Mouse (Mus musculus) frontal cortex, adult (tissue): Measurements from ENCODE around the gene Kif5a.
A peak's percentile ranks its signal among the peaks of the same experiment; 100 is the strongest.
"Not testable (repeated sequence)": the region's sequence is repeated elsewhere in the genome, so short reads cannot be mapped to it uniquely, and the experiment has no call there.

Experiments used
- ATAC-seq: cut with Nextera tagmentation; 2 replicates; pipeline ENCODE4 v1.9.2; 2017; ENCODE audit warnings: mild to moderate bottlenecking, moderate library complexity, mixed read lengths; ENCODE audit not compliant: low TSS enrichment

Kif5a gene

GRCm38 (mm10) chr10:127262548-127263398, at the start of gene Kif5a:
Kif5a (minus strand) TSS chr10:127263348.
- ATAC-seq = peak; percentile 30

- no peak for ATAC-seq
Observed at GRCm38 (mm10) chr10:127312858-127313257, 49.7 kb upstream of the Kif5a start.

DNA sequence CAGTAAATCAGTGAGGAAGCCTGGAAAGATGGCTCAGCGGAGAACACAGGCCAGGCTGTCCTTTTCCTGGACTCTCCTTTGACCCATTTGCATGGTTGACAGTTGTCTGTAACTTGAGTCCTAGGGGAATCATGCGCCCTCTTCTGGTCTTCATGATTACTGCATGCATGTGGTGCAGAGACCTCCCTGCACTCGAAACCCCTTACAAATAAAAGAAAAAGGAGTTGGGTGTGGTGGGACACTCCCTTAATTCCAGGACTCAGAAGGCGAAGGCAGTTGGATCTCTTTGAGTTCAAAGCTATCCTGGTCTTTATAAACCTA, 49.2 kb upstream of the Kif5a start:
- ATAC-seq = peak; percentile 60

DNA sequence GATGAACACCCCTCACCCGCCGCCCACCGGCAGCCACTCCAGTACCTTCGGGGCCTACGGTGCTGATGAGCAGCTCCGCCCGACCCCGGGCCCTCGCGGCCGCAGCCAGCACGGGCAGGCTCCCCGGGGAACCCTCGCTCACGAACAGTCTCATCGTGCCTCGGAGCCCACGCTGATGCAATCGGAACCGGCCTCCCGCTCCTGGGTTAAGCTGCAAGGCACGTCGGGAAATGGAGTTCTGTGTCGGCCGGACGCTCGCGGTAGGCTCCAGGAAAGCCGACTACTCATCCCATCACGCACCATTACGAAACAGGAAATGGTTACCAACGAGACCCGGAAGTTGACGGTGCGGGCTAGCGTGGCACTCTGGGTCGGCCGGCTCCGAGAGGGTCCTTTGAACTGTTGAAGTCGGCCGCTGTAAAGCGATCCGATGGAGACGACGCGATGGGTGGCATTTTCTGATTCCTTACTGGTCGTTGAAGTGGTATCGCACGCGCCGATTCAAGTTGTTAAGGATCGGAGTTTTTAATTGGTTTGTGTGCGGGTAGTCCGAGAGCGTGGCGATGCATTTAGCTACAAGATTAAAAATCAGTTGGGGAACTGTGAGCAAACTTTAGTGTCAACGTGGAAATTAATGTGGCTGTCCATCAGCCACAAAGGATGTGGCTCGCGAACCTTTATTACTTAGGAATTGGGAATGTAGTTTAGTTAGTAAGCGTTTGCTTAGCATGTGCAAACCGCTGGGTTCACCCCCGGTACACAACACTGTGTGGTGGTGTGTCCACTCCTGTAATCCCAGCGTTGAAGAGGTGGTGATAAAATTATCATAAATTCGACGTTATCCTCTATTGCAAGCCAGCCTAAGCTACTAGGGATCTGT, 48.6 kb upstream of the Kif5a start, which contains the start of gene Mars:
Mars (minus strand) TSS at position 311 of the 880 bp plus-strand sequence.
- ATAC-seq = peak; percentile 98

GRCm38 (mm10) chr10:127310523-127311475, 47.7 kb upstream of the Kif5a start:
- ATAC-seq = 0 out of 2 replicates have a peak, but pooled peaks have one; percentile 1

GRCm38 (mm10) chr10:127309167-127309566, 46.0 kb upstream of the Kif5a start:
- ATAC-seq = not testable (repeated sequence)

DNA sequence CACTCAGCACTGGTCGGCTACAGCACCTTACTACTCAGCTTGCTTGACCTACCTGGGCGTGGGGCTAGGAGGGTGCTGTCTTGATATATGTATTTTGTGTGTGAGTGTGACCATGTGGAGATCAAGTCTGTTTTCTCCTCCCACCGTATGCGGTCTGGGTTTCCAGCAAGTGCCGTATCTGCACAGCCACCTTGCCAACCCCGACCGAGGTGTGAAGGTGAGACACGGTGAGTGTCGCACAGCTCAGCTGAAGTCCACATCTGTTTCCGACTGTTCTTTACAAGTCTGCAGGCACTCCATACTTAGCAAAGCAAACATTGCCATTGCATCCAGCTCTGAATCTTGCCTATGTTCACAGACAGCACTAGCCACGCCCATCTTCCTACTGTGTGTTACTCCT, 40.0 kb upstream of the Kif5a start:
- ATAC-seq = no peak

- ATAC-seq = no peak
Observed at GRCm38 (mm10) chr10:127300361-127300760, 37.2 kb upstream of the Kif5a start.

DNA sequence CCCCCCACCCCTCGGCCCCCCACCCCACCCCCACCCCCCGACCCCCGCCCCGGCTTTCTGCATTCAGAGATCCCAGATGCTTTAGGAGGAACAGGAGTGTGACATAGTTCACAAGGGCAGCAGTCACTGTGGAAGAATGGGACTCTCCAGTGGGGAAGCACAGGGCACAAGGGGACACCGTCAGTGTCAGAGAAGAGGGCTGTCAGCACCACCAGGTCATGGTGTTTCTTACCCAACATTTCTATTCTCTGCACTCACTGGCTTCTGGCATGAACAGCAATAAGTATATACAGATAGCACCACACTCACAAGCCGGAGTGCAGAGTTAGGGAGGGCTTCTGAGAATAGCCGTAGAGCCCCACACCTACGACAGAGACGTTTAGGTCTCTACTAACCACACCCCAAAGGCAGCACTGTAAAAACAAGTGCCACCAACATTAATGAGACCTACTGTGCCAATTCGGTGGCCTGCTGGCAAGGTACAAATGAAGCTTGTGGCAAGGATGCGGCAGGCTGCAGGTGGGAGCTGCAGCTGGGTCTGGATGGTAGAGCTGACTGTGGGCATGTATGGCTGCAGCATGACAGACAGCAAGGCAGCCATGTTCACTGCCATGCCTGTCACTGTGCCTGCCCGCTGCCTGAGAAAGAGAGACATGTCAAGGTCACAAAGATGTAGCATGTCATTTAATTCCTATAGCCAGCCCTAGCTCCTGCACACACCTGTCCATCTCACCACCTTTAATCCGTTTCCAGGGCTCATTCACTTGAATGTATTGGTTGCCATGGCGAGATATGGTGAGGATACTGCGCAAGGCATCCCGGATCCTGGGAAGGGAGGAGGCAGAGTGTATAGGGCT, 34.1 kb upstream of the Kif5a start:
- ATAC-seq = 0 out of 2 replicates have a peak, but pooled peaks have one; percentile 4

GRCm38 (mm10) chr10:127295986-127296794, 33.0 kb upstream of the Kif5a start:
- ATAC-seq = no peak

DNA sequence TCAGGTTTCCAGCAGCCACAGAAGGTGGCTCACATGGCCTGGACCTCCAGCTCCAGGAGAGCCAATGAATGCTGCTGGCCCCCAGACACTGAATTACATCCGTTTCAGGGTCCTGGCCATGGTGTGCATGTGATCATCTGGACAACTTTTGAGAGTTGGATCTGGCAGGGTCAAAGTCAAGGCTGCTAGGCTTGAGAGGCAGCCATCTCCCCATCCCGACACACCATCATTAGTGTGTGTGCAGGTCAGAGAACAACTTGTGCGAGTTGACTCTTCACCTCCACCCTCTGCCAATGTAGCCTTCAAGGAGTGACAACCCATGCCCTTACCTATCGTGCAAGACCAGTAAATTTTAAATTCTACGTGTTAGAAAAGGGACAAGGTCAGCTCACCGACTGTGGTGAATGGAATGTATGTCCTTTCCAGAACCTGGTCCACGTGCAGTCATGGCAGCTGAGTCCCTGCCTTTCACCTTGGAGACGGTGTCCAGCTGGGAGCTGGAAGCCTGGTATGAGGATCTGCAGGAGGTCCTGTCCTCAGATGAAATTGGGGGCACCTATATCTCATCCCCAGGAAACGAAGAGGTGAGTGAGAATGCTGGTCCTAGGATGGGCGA, 31.9 kb upstream of the Kif5a start:
- ATAC-seq = no peak

DNA sequence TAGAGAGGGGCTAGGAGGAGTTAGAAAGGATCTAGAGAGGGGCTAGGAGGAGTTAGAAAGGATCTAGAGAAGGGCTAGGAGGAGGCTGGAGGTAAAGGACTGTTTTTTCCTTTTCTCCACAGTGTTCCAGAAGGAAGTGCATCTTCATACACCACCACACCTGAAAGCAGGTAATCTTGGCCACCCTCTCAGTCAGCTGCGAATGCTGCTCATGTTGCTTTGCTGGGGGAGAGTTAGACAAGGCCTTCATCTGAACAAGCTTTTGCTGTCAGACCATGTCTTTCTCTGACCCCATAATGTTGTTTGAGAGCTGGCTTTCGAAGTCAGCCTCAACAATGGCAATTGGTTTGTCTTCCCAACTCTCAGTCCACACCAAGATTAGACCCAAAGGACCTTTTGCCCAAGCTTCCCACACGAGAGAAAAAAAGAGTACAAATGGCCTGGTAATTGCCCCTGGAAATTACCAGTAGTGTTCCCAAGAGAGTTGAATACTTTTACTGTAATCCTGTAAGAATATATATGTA, 30.5 kb upstream of the Kif5a start:
- ATAC-seq = no peak

GRCm38 (mm10) chr10:127292987-127293538, 29.9 kb upstream of the Kif5a start:
- ATAC-seq = no peak

GRCm38 (mm10) chr10:127291881-127292638, 28.9 kb upstream of the Kif5a start:
- no peak for ATAC-seq

- peak; percentile 17 for ATAC-seq
Observed at GRCm38 (mm10) chr10:127290930-127291880, 28.1 kb upstream of the Kif5a start.

DNA sequence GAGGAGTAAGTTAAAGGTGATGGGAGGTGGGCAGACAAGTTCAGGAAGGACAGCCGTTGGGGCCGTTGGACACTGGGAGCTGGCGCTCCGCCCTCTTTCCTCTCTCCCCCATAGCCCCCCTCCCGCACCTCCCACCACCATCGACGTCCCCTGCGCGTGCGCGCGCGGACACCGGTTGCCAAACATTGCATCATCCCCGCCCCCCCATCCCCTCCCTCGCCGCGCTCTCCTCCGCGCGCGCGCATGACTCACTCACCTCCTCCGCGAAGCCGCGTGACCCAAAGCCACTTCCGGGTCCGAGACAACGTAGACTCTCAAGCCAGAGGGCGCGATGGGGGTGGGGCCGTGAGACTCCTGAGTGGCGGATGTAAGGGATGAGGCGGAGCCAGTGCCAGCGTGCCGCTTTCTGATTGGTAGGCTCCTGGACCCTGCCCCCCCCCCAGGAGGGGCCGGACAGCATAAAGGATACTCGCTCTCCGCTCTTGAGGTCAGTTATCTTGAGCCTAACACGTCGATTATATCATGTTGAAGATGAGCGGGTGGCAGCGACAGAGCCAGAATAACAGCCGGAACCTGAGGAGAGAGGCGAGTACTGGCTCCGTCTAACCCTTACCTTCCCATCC, 27.3 kb upstream of the Kif5a start:
- peak; percentile 76 for ATAC-seq
